Mouse (Mus musculus): ENCODE measurements at regions not wholly inside any gene's neighbourhood (a gene's known extent, or its start where the extent isn't known, plus 50 kb on each side); places are given as distances from the start of the nearest gene placed in this dataset.

- Histone ChIP-seq H3K27me3 (ENCODE audit: control insufficient read depth, insufficient read depth, low read length) (no peaks in the 10 kb centered on the region), H3K4me2 (replicated peaks; ENCODE audit: low read depth, low read length) (no peak overlapping the region), H3K27ac (ENCODE audit: low read length) (no peak overlapping the region), H3K9ac (replicated peaks; ENCODE audit: low read depth, low read length) (no peak overlapping the region), H3K4me3 (ENCODE audit: low read depth, low read length) (no peak overlapping the region), H3K36me3 (ENCODE audit: control insufficient read depth, insufficient read depth, low read length) (no peaks in the 10 kb centered on the region), H3K9me3 (ENCODE audit: control insufficient read depth, low read depth, low read length) (no peaks in the 10 kb centered on the region), H3K4me1 (ENCODE audit: control insufficient read depth, insufficient read depth, low read length) (no peaks in the 10 kb centered on the region)
- WGBS, result 69% methylated on average over 4 of the region's 4 CpGs
- no peak for ATAC-seq (ENCODE audit: insufficient number of reproducible peaks, insufficient read depth, low FRiP score, low read depth)
Observed at GRCm38 (mm10) chr16:92995993-92996350, 170.0 kb upstream of the Runx1 start.

- ATAC-seq (ENCODE audit: insufficient number of reproducible peaks, insufficient read depth, low FRiP score, low read depth), result no peak
- 65% methylated on average over 13 of the region's 13 CpGs for WGBS
- Histone ChIP-seq H3K4me1 (ENCODE audit: control insufficient read depth, insufficient read depth, low read length) (no peaks in the 10 kb centered on the region), H3K9me3 (ENCODE audit: control insufficient read depth, low read depth, low read length) (no peaks in the 10 kb centered on the region), H3K9ac (replicated peaks; ENCODE audit: low read depth, low read length) (no peak overlapping the region), H3K4me3 (ENCODE audit: low read depth, low read length) (no peak overlapping the region), H3K27me3 (ENCODE audit: control insufficient read depth, insufficient read depth, low read length) (no peaks in the 10 kb centered on the region), H3K36me3 (ENCODE audit: control insufficient read depth, insufficient read depth, low read length) (no peaks in the 10 kb centered on the region), H3K4me2 (replicated peaks; ENCODE audit: low read depth, low read length) (no peak overlapping the region), H3K27ac (ENCODE audit: low read length) (no peak overlapping the region)
Observed at GRCm38 (mm10) chr16:92995132-92995992, 169.4 kb upstream of the Runx1 start.

- Histone ChIP-seq H3K9ac (replicated peaks; ENCODE audit: low read depth, low read length) (no peak overlapping the region), H3K4me2 (replicated peaks; ENCODE audit: low read depth, low read length) (no peak overlapping the region), H3K4me3 (ENCODE audit: low read depth, low read length) (no peak overlapping the region), H3K4me1 (ENCODE audit: control insufficient read depth, insufficient read depth, low read length) (no peaks in the 10 kb centered on the region), H3K27ac (ENCODE audit: low read length) (no peak overlapping the region), H3K27me3 (ENCODE audit: control insufficient read depth, insufficient read depth, low read length) (no peaks in the 10 kb centered on the region), H3K36me3 (ENCODE audit: control insufficient read depth, insufficient read depth, low read length) (no peaks in the 10 kb centered on the region), H3K9me3 (ENCODE audit: control insufficient read depth, low read depth, low read length) (no peaks in the 10 kb centered on the region)
- WGBS, result 18% methylated on average over 3 of the region's 3 CpGs
- no peak for ATAC-seq (ENCODE audit: insufficient number of reproducible peaks, insufficient read depth, low FRiP score, low read depth)
Observed at GRCm38 (mm10) chr16:92992876-92993275, 166.9 kb upstream of the Runx1 start.

GRCm38 (mm10) chr16:92991405-92991804 lies 165.5 kb upstream of the Runx1 start:
- H3K9me3 ChIP-seq (ENCODE audit: control insufficient read depth, low read depth, low read length), result no peaks in the 10 kb centered on the region
- H3K4me1 ChIP-seq (ENCODE audit: control insufficient read depth, insufficient read depth, low read length), result no peaks in the 10 kb centered on the region
- no peak overlapping the region for H3K27ac ChIP-seq (ENCODE audit: low read length)
- ATAC-seq (ENCODE audit: insufficient number of reproducible peaks, insufficient read depth, low FRiP score, low read depth), result no peak
- no peaks in the 10 kb centered on the region for H3K36me3 ChIP-seq (ENCODE audit: control insufficient read depth, insufficient read depth, low read length)
- H3K4me3 ChIP-seq (ENCODE audit: low read depth, low read length), result no peak overlapping the region
- H3K27me3 ChIP-seq (ENCODE audit: control insufficient read depth, insufficient read depth, low read length), result no peaks in the 10 kb centered on the region
- H3K9ac ChIP-seq (replicated peaks; ENCODE audit: low read depth, low read length), result no peak overlapping the region
- 85% methylated on average over 7 of the region's 7 CpGs for WGBS
- no peak overlapping the region for H3K4me2 ChIP-seq (replicated peaks; ENCODE audit: low read depth, low read length)

GRCm38 (mm10) chr16:92988416-92988815 lies 162.5 kb upstream of the Runx1 start:
- H3K4me1 ChIP-seq (ENCODE audit: control insufficient read depth, insufficient read depth, low read length), result no peaks in the 10 kb centered on the region
- no peaks in the 10 kb centered on the region for H3K9me3 ChIP-seq (ENCODE audit: control insufficient read depth, low read depth, low read length)
- no peaks in the 10 kb centered on the region for H3K27me3 ChIP-seq (ENCODE audit: control insufficient read depth, insufficient read depth, low read length)
- no peak overlapping the region for H3K27ac ChIP-seq (ENCODE audit: low read length)
- H3K36me3 ChIP-seq (ENCODE audit: control insufficient read depth, insufficient read depth, low read length), result no peaks in the 10 kb centered on the region
- H3K4me2 ChIP-seq (replicated peaks; ENCODE audit: low read depth, low read length), result no peak overlapping the region
- H3K4me3 ChIP-seq (ENCODE audit: low read depth, low read length), result no peak overlapping the region
- 83% methylated on average over 1 of the region's 1 CpGs for WGBS
- ATAC-seq (ENCODE audit: insufficient number of reproducible peaks, insufficient read depth, low FRiP score, low read depth), result no peak
- H3K9ac ChIP-seq (replicated peaks; ENCODE audit: low read depth, low read length), result no peak overlapping the region

- Histone ChIP-seq H3K27me3 (ENCODE audit: control insufficient read depth, insufficient read depth, low read length) (no peaks in the 10 kb centered on the region), H3K4me1 (ENCODE audit: control insufficient read depth, insufficient read depth, low read length) (no peaks in the 10 kb centered on the region), H3K4me2 (replicated peaks; ENCODE audit: low read depth, low read length) (no peak overlapping the region), H3K9ac (replicated peaks; ENCODE audit: low read depth, low read length) (no peak overlapping the region), H3K36me3 (ENCODE audit: control insufficient read depth, insufficient read depth, low read length) (no peaks in the 10 kb centered on the region), H3K9me3 (ENCODE audit: control insufficient read depth, low read depth, low read length) (no peaks in the 10 kb centered on the region), H3K27ac (ENCODE audit: low read length) (no peak overlapping the region), H3K4me3 (ENCODE audit: low read depth, low read length) (no peak overlapping the region)
- 90% methylated on average over 3 of the region's 3 CpGs for WGBS
- ATAC-seq (ENCODE audit: insufficient number of reproducible peaks, insufficient read depth, low FRiP score, low read depth), result no peak
Observed at GRCm38 (mm10) chr16:92988000-92988399, 162.1 kb upstream of the Runx1 start.

- Histone ChIP-seq H3K27me3 (ENCODE audit: control insufficient read depth, insufficient read depth, low read length) (no peaks in the 10 kb centered on the region), H3K4me1 (ENCODE audit: control insufficient read depth, insufficient read depth, low read length) (no peaks in the 10 kb centered on the region), H3K36me3 (ENCODE audit: control insufficient read depth, insufficient read depth, low read length) (no peaks in the 10 kb centered on the region), H3K27ac (ENCODE audit: low read length) (no peak overlapping the region), H3K9ac (replicated peaks; ENCODE audit: low read depth, low read length) (no peak overlapping the region), H3K4me3 (ENCODE audit: low read depth, low read length) (no peak overlapping the region), H3K4me2 (replicated peaks; ENCODE audit: low read depth, low read length) (no peak overlapping the region), H3K9me3 (ENCODE audit: control insufficient read depth, low read depth, low read length) (no peaks in the 10 kb centered on the region)
- WGBS, result 63% methylated on average over 6 of the region's 6 CpGs
- ATAC-seq (ENCODE audit: insufficient number of reproducible peaks, insufficient read depth, low FRiP score, low read depth), result no peak
Observed at GRCm38 (mm10) chr16:92985768-92986167, 159.8 kb upstream of the Runx1 start.

GRCm38 (mm10) chr16:92982934-92983333 lies 157.0 kb upstream of the Runx1 start:
- WGBS, result 90% methylated on average over 7 of the region's 7 CpGs

More at GRCm38 (mm10) chr16:92982934-92983333, 157.0 kb upstream of the Runx1 start:
- H3K4me2 ChIP-seq (replicated peaks; ENCODE audit: low read depth, low read length), result no peak overlapping the region
- no peaks in the 10 kb centered on the region for H3K36me3 ChIP-seq (ENCODE audit: control insufficient read depth, insufficient read depth, low read length)
- no peaks in the 10 kb centered on the region for H3K27me3 ChIP-seq (ENCODE audit: control insufficient read depth, insufficient read depth, low read length)
- H3K9ac ChIP-seq (replicated peaks; ENCODE audit: low read depth, low read length), result no peak overlapping the region
- no peak overlapping the region for H3K4me3 ChIP-seq (ENCODE audit: low read depth, low read length)
- ATAC-seq (ENCODE audit: insufficient number of reproducible peaks, insufficient read depth, low FRiP score, low read depth), result no peak
- no peaks in the 10 kb centered on the region for H3K9me3 ChIP-seq (ENCODE audit: control insufficient read depth, low read depth, low read length)
- H3K4me1 ChIP-seq (ENCODE audit: control insufficient read depth, insufficient read depth, low read length), result no peaks in the 10 kb centered on the region
- no peak overlapping the region for H3K27ac ChIP-seq (ENCODE audit: low read length)

Measured in stomach, embryonic 14.5 days (tissue).